Mouse (Mus musculus) forebrain, embryonic 10.5 days (tissue): Measurements from ENCODE around the gene Mtfr1l. TPM values are rescaled to one million over a fixed set of nuclear protein-coding genes. Genes with fewer than 3 reads are reported as not detected.
A peak's percentile ranks its signal among the peaks of the same experiment; 100 is the strongest.
"Not testable (repeated sequence)": the region's sequence is repeated elsewhere in the genome, so short reads cannot be mapped to it uniquely, and the experiment has no call there.

Experiments used
- DNase-seq: peaks from one replicate; pipeline ENCODE4 v3.0.0-alpha.2; 2017; ENCODE audit warnings: low spot score; ENCODE audit errors: extremely low spot score
- H3K27ac ChIP-seq: fragments of 300-500 bp; sonication (generic); 2 replicates; pipeline ENCODE4 v1.5.1; 2016; ENCODE audit warnings: mild to moderate bottlenecking
- H3K27me3 ChIP-seq: fragments of 300-500 bp; sonication (generic); 2 replicates; pipeline ENCODE4 v1.6.1; 2016; ENCODE audit warnings: mild to moderate bottlenecking; ENCODE audit not compliant: poor library complexity, severe bottlenecking
- H3K36me3 ChIP-seq: fragments of 300-500 bp; sonication (generic); replicated peaks from 2 replicates; pipeline ENCODE4 v1.6.1; 2016; ENCODE audit warnings: mild to moderate bottlenecking, moderate library complexity
- H3K4me1 ChIP-seq: fragments of 300-500 bp; sonication (generic); 2 replicates; pipeline ENCODE4 v1.6.1; 2016
- H3K4me3 ChIP-seq: fragments of 300-500 bp; sonication (generic); 2 replicates; pipeline ENCODE4 v1.5.1; 2016; ENCODE audit warnings: mild to moderate bottlenecking, moderate library complexity
- H3K9me3 ChIP-seq: fragments of 300-500 bp; sonication (generic); 2 replicates; pipeline ENCODE4 v1.6.1; 2016; ENCODE audit warnings: mild to moderate bottlenecking, moderate library complexity
- WGBS: fragments of 180-500 bp; shearing (Covaris S2); methylation state at CpG from one replicate; pipeline ENCODE4 v1.1.7; 2016; 5-methylcytosine and 5-hydroxymethylcytosine counted together
- polyA plus RNA-seq: library from polyadenylated mRNA; unstranded; fragments of >200 nt; fragmentation: Nextera tagmentation; extraction: Ambion mirVana; gene quantifications from 2 replicates; pipeline ENCODE4 v1.2.1, GENCODE M21; 2016

The Mtfr1l gene
- polyA plus RNA-seq, 1 experiment from 2014 or later = 115 TPM

GRCm38 (mm10) chr4:134506713-134507112 is 28.5 kb downstream of the Mtfr1l start:
- WGBS = 87% methylated on average over 19 of the region's 19 CpGs
- DNase-seq = no peak
- Histone ChIP-seq H3K4me1 (peaks cover 8% of the 10 kb centered on the region), H3K36me3 (no peaks in the 10 kb centered on the region), H3K9me3 (no peaks in the 10 kb centered on the region), H3K27ac (no peak overlapping the region), H3K27me3 (no peaks in the 10 kb centered on the region), H3K4me3 (no peak overlapping the region)

GRCm38 (mm10) chr4:134505966-134506594 is 29.1 kb downstream of the Mtfr1l start:
- Histone ChIP-seq H3K4me3 (no peak overlapping the region), H3K9me3 (no peaks in the 10 kb centered on the region), H3K27me3 (no peaks in the 10 kb centered on the region), H3K36me3 (no peaks in the 10 kb centered on the region), H3K27ac (no peak overlapping the region), H3K4me1 (peaks cover 2% of the 10 kb centered on the region; the same call in 1 of the 2 replicates)
- 67% methylated on average over 3 of the region's 4 CpGs for WGBS
- DNase-seq = no peak

- H3K4me1 ChIP-seq = no peaks in the 10 kb centered on the region
- H3K9me3 ChIP-seq = no peaks in the 10 kb centered on the region
- no peak overlapping the region for H3K27ac ChIP-seq
- no peak overlapping the region for H3K4me3 ChIP-seq
- WGBS = 92% methylated on average over 4 of the region's 4 CpGs
- no peaks in the 10 kb centered on the region for H3K27me3 ChIP-seq
- no peak for DNase-seq
- no peaks in the 10 kb centered on the region for H3K36me3 ChIP-seq
Observed at GRCm38 (mm10) chr4:134505303-134505789, 29.8 kb downstream of the Mtfr1l start.

GRCm38 (mm10) chr4:134503686-134504357 is 31.4 kb downstream of the Mtfr1l start:
- H3K9me3 ChIP-seq = no peaks in the 10 kb centered on the region
- no peak overlapping the region for H3K27ac ChIP-seq
- no peak for DNase-seq
- no peaks in the 10 kb centered on the region for H3K4me1 ChIP-seq
- WGBS = 83% methylated on average over 4 of the region's 4 CpGs
- H3K27me3 ChIP-seq = no peaks in the 10 kb centered on the region
- no peak overlapping the region for H3K4me3 ChIP-seq
- H3K36me3 ChIP-seq = no peaks in the 10 kb centered on the region

- no peak for DNase-seq
- WGBS = 91% methylated on average over 6 of the region's 6 CpGs
- Histone ChIP-seq H3K9me3 (no peaks in the 10 kb centered on the region), H3K27me3 (peaks cover 26% of the 10 kb centered on the region), H3K4me1 (peaks cover 17% of the 10 kb centered on the region), H3K27ac (no peak overlapping the region), H3K36me3 (no peaks in the 10 kb centered on the region), H3K4me3 (no peak overlapping the region)
Observed at GRCm38 (mm10) chr4:134501095-134501494, 34.1 kb downstream of the Mtfr1l start.

- not testable (repeated sequence) for DNase-seq, H3K36me3 ChIP-seq
- WGBS = 89% methylated on average over 6 of the region's 6 CpGs
Observed at GRCm38 (mm10) chr4:134498983-134499382, 36.2 kb downstream of the Mtfr1l start.

GRCm38 (mm10) chr4:134497986-134498731 is 37.0 kb downstream of the Mtfr1l start:
- peaks cover 33% of the 10 kb centered on the region for H3K4me1 ChIP-seq
- no peaks in the 10 kb centered on the region for H3K36me3 ChIP-seq
- no peak overlapping the region for H3K4me3 ChIP-seq
- peaks cover 32% of the 10 kb centered on the region for H3K27me3 ChIP-seq
- no peak overlapping the region for H3K27ac ChIP-seq
- H3K9me3 ChIP-seq = no peaks in the 10 kb centered on the region
- DNase-seq = no peak
- WGBS = 86% methylated on average over 12 of the region's 12 CpGs

More at GRCm38 (mm10) chr4:134498983-134499382, 36.2 kb downstream of the Mtfr1l start:
- H3K4me3 ChIP-seq, H3K27ac ChIP-seq, H3K9me3 ChIP-seq: not testable (repeated sequence)
- Histone ChIP-seq H3K27me3 (peaks cover 32% of the 10 kb centered on the region), H3K4me1 (peaks cover 33% of the 10 kb centered on the region)

GRCm38 (mm10) chr4:134497223-134497622 is 38.0 kb downstream of the Mtfr1l start:
- WGBS = 16% methylated on average over 6 of the region's 6 CpGs
- Histone ChIP-seq H3K4me3 (peak overlapping the region; percentile 66), H3K27me3 (peaks cover 32% of the 10 kb centered on the region), H3K4me1 (peaks cover 33% of the 10 kb centered on the region), H3K27ac (peak overlapping the region; percentile 80), H3K36me3 (no peaks in the 10 kb centered on the region), H3K9me3 (no peaks in the 10 kb centered on the region)
- DNase-seq = no peak

- Histone ChIP-seq H3K4me1 (peaks cover 33% of the 10 kb centered on the region), H3K4me3 (peak within 1 kb of the TSS; percentile 66), H3K36me3 (no peaks in the 10 kb centered on the region), H3K9me3 (no peaks in the 10 kb centered on the region), H3K27ac (peak within 1 kb of the TSS; percentile 80), H3K27me3 (peaks cover 32% of the 10 kb centered on the region)
- DNase-seq = peak; percentile 58
- whole genome bisulfite sequencing = 3% methylated on average over 35 of the region's 35 CpGs
Observed at GRCm38 (mm10) chr4:134496595-134497210, 38.5 kb downstream of the Mtfr1l start, which contains the start of gene Paqr7. TSS of gene Paqr7 (plus strand) at chr4:134496697.

- H3K4me3 ChIP-seq = no peak overlapping the region
- 72% methylated on average over 5 of the region's 5 CpGs for WGBS
- H3K9me3 ChIP-seq = no peaks in the 10 kb centered on the region
- no peaks in the 10 kb centered on the region for H3K36me3 ChIP-seq
- peaks cover 33% of the 10 kb centered on the region for H3K4me1 ChIP-seq
- H3K27ac ChIP-seq = no peak overlapping the region
- DNase-seq = no peak
- H3K27me3 ChIP-seq = peaks cover 32% of the 10 kb centered on the region
Observed at GRCm38 (mm10) chr4:134495546-134495923, 39.7 kb downstream of the Mtfr1l start.

- peaks cover 32% of the 10 kb centered on the region for H3K27me3 ChIP-seq
- WGBS = 79% methylated on average over 16 of the region's 16 CpGs
- peak overlapping the region; percentile 12; the same call in 1 of the 2 replicates for H3K27ac ChIP-seq
- DNase-seq = no peak
- H3K4me1 ChIP-seq = peaks cover 33% of the 10 kb centered on the region
- no peaks in the 10 kb centered on the region for H3K9me3 ChIP-seq
- no peak overlapping the region for H3K4me3 ChIP-seq
- H3K36me3 ChIP-seq = no peaks in the 10 kb centered on the region
Observed at GRCm38 (mm10) chr4:134494780-134495545, 40.2 kb downstream of the Mtfr1l start.

GRCm38 (mm10) chr4:134494161-134494560 is 41.0 kb downstream of the Mtfr1l start:
- H3K9me3 ChIP-seq, H3K36me3 ChIP-seq, DNase-seq, H3K4me3 ChIP-seq, H3K27ac ChIP-seq: not testable (repeated sequence)
- peaks cover 33% of the 10 kb centered on the region for H3K4me1 ChIP-seq
- 93% methylated on average over 6 of the region's 6 CpGs for WGBS
- peaks cover 32% of the 10 kb centered on the region for H3K27me3 ChIP-seq
